Mouse (Mus musculus): Measurements from ENCODE around the gene Anp32a. TPM values are rescaled to one million over a fixed set of nuclear protein-coding genes. Genes with fewer than 3 reads are reported as not detected.

Gene Anp32a
- polyA plus RNA-seq, 1 experiment, result 58.2 TPM

DNA sequence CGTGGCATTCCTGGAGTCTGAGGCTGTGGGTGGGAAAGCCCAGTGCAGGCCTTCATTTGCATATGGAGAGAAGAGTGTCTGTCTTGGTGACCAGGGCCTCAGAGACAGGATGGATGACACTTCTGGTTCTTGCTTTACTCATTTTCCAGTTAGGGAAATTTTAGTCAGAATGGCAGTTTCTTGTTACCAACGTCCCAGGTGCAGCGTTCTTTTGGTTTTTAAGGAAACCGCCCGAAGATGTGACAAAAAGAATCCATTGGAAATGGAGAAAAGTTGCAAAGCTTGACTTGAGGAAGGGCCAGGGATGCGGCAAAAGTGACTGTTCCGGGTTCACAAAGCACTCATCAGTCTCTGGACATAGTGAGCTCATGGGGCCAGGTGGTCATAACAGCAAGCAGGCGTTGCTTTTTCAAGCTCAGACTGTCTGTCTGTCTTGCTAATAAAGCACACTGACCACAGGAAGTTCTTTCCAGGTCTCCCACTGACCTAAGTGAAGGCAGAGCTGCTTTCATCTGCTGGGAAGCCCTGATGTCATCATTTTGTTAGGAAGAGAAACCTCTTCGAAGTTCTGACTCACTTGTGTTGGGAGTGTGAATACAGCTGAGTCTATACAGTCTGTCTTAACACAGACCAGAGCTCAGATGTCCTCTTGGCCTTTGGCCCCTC is 31.6 kb downstream of the Anp32a start:
- TF ChIP-seq POLR2A (IDR thresholded peaks at IDR 0.05; ENCODE audit: borderline replicate concordance, extremely low read depth, low read depth, low read length) (no peak), CTCF (IDR thresholded peaks at IDR 0.05; ENCODE audit: insufficient read depth, low read length) (no peak)
- no peak overlapping the region for H3K4me3 ChIP-seq (replicated peaks; ENCODE audit: extremely low read depth, low read depth, low read length)
- DNase-seq, result peak; percentile 13
- H3K4me1 ChIP-seq (ENCODE audit: control insufficient read depth, insufficient read depth, low read length), result peaks cover 51% of the 10 kb centered on the region
- WGBS, result 72% methylated on average over 9 of the region's 9 CpGs

DNA sequence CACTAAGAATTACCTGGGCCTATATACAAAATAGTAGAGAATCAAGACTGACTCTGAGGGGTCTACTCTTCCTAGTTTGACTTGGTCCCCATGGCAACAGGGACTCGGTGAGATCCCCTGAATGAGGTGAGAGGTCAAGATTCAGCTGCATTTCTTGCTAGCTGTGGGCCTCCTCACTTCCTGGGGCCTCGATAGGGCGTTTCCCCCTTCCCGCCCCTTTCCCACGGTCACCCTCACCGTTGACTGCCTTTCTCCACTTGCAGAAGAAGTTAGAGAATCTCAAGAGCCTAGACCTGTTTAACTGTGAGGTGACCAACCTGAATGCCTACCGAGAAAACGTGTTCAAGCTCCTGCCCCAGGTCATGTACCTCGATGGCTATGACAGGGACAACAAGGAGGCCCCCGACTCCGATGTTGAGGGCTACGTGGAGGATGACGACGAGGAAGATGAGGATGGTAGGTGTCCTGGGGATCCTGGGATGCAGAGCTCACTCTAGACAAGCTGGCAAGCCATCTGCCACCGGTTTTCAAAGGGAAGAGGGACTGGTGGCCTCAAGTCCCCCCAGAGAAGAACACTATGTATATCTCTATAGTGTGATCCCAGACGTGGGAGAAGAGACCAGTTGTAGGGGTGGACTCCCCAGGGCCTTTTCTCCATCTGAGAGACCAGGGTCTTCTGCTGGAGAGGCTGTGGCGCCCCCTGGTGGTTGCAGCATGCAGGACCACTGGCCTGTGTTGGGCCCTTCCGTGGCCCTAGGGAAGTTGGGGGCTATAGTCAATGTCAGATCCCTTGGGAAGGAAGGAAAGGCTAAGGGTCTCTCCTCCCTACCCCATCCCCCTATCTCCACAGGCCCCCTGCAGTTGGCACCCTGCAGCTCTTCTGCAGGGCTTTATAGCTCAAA is 32.4 kb downstream of the Anp32a start:
- peak; percentile 79 for DNase-seq
- H3K4me1 ChIP-seq (ENCODE audit: control insufficient read depth, insufficient read depth, low read length), result peaks cover 44% of the 10 kb centered on the region
- TF ChIP-seq CTCF (IDR thresholded peaks at IDR 0.05; ENCODE audit: insufficient read depth, low read length) (peak; percentile 57), POLR2A (IDR thresholded peaks at IDR 0.05; ENCODE audit: borderline replicate concordance, extremely low read depth, low read depth, low read length) (no peak)
- WGBS, result 47% methylated on average over 18 of the region's 18 CpGs
- no peak overlapping the region for H3K4me3 ChIP-seq (replicated peaks; ENCODE audit: extremely low read depth, low read depth, low read length)

DNA sequence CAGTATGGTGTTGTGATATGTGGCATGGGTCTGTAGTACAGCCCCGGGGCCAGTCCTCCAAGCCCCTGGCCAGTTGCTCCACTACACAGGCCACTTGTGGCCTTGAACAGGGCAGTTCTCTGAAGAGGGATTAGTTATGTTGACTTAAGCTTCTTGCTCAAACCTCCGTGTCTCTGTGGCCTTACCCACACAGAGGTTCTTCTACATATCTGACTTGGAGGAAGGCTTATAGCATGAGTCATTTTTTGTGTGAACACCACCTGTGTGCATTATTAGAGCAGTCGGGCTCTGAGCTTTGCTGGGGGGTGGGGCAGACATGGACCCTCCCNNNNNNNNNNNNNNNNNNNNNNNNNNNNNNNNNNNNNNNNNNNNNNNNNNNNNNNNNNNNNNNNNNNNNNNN is 33.2 kb downstream of the Anp32a start:
- Histone ChIP-seq H3K4me1 (ENCODE audit: control insufficient read depth, insufficient read depth, low read length) (peaks cover 36% of the 10 kb centered on the region), H3K4me3 (replicated peaks; ENCODE audit: extremely low read depth, low read depth, low read length) (no peak overlapping the region)
- TF ChIP-seq CTCF (IDR thresholded peaks at IDR 0.05; ENCODE audit: insufficient read depth, low read length) (no peak), POLR2A (IDR thresholded peaks at IDR 0.05; ENCODE audit: borderline replicate concordance, extremely low read depth, low read depth, low read length) (no peak)
- DNase-seq, result peak; percentile 60
- WGBS, result 45% methylated on average over 3 of the region's 3 CpGs

DNA sequence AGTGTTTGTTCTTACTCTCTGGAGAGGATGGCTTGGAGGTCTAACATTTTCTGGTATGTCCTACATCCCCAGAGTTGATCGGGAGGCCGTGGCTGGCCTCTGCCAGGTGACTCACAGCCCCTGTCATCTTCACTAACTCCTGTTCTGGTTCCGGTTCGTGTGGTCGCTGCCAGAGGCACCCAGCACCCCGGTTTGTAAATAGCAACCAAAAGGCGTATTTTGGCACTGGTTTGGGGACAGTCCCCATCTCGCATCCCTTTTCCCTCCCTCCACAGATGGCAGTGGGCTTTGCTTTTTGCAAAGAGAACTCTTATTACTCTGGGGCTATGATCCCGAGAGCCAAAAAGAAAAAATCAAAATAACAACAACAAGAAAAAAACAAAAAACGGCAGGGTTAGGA is 36.8 kb downstream of the Anp32a start:
- H3K4me3 ChIP-seq (replicated peaks; ENCODE audit: extremely low read depth, low read depth, low read length), result no peak overlapping the region
- DNase-seq, result no peak
- 89% methylated on average over 10 of the region's 10 CpGs for WGBS
- H3K4me1 ChIP-seq (ENCODE audit: control insufficient read depth, insufficient read depth, low read length), result peaks cover 35% of the 10 kb centered on the region
- no peak for TF ChIP-seq CTCF (IDR thresholded peaks at IDR 0.05; ENCODE audit: insufficient read depth, low read length)
- no peak for TF ChIP-seq POLR2A (IDR thresholded peaks at IDR 0.05; ENCODE audit: borderline replicate concordance, extremely low read depth, low read depth, low read length)

DNA sequence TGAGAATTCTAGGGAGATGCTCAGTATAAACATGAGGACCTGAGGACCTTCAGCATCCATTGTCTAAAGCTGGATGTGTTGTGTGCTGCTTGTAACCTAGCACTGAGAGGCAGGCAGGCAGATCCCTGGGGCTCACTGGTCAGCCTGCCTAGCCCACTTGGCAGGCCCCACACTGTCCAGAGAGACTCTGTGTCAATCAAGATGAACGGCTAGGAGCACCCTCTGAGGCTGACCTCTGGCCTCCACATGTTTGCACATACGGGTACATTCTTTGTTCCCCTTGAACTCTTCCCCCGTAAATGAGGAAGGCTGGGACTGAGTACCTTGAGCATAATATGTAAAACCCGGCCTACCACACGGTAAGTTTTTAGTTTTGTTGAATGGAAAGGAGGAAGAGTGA is 39.3 kb downstream of the Anp32a start:
- Histone ChIP-seq H3K4me3 (replicated peaks; ENCODE audit: extremely low read depth, low read depth, low read length) (no peak overlapping the region), H3K4me1 (ENCODE audit: control insufficient read depth, insufficient read depth, low read length) (peaks cover 19% of the 10 kb centered on the region)
- 50% methylated on average over 5 of the region's 5 CpGs for WGBS
- TF ChIP-seq POLR2A (IDR thresholded peaks at IDR 0.05; ENCODE audit: borderline replicate concordance, extremely low read depth, low read depth, low read length) (no peak), CTCF (IDR thresholded peaks at IDR 0.05; ENCODE audit: insufficient read depth, low read length) (no peak)
- DNase-seq, result no peak

DNA sequence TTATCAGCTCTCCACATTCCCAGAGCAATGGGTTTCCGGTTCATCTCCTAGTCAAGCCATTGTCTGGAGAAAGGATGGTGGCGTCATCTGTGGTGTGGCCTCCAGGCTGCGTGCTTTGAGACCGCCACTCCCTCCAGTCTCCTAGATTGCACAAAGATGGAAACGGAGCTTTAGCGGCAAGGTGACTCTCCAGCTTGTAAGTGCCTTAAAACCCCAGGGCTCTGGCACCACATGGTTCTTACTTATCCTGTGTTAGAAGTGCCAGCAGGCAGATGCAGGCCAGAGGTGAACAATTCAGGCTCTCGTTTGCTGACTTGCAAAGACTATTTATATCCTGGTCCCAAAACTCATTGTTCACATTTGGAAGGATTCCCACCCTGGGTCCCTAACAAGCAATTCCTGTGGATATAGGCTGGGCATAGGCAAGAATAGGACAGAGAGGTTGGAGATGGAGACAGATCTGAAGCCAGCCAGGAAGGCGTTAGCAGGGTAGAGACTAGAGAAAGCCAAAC is 40.4 kb downstream of the Anp32a start:
- peak; percentile 23 for DNase-seq
- 28% methylated on average over 8 of the region's 8 CpGs for WGBS
- TF ChIP-seq POLR2A (IDR thresholded peaks at IDR 0.05; ENCODE audit: borderline replicate concordance, extremely low read depth, low read depth, low read length) (no peak), CTCF (IDR thresholded peaks at IDR 0.05; ENCODE audit: insufficient read depth, low read length) (no peak)
- peaks cover 14% of the 10 kb centered on the region for H3K4me1 ChIP-seq (ENCODE audit: control insufficient read depth, insufficient read depth, low read length)
- no peak overlapping the region for H3K4me3 ChIP-seq (replicated peaks; ENCODE audit: extremely low read depth, low read depth, low read length)

DNA sequence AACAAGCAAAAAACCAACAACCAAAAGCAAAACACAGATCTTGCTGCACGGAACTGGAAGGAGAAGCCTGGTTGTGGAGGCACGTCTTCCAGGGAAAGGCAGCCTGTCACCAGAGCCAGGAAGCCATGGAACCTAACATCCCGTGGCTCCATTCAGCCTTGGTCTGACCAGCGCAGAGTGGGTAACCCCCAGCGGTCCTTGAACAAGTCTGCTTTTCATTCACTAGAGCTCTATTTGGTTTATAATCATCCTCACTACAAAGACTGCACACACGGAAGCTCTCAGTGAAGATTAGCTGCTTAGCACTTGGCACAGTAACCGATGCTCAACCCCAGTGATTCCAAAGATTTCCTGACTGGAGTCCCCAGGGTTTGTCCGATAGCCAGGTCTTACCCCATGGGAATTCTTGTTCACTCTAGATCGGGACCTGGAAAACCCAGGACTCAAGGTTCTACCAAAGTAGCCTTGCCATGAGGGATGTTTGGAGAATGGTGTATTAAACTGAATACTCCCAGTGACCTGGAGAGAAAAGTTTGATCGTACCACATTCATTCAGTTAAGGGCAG is 41.5 kb downstream of the Anp32a start:
- Histone ChIP-seq H3K4me3 (replicated peaks; ENCODE audit: extremely low read depth, low read depth, low read length) (no peak overlapping the region), H3K4me1 (ENCODE audit: control insufficient read depth, insufficient read depth, low read length) (peaks cover 14% of the 10 kb centered on the region)
- no peak for TF ChIP-seq CTCF (IDR thresholded peaks at IDR 0.05; ENCODE audit: insufficient read depth, low read length)
- TF ChIP-seq POLR2A (IDR thresholded peaks at IDR 0.05; ENCODE audit: borderline replicate concordance, extremely low read depth, low read depth, low read length), result no peak
- no peak for DNase-seq
- 51% methylated on average over 10 of the region's 10 CpGs for WGBS

DNA sequence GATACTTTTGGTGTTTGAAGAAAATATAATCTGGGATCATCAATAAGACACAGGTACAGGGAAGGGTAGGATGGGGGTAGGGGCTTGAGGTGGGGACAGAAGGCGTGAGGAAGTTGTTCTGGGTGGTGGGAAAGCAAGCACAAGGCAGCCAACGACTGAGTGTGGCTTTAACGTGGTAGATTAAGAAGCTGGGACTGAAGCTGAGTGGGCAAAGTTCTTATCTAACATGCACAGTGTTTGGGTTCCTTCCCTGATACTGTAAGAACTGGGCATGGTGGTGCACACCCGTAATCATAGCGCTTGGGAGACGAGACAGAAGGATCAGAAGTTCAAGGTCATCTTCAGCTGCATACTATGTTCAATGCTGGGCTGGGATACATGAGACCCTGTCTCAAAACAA is 44.0 kb downstream of the Anp32a start:
- no peak overlapping the region for H3K4me3 ChIP-seq (replicated peaks; ENCODE audit: extremely low read depth, low read depth, low read length)
- TF ChIP-seq CTCF (IDR thresholded peaks at IDR 0.05; ENCODE audit: insufficient read depth, low read length), result no peak
- TF ChIP-seq POLR2A (IDR thresholded peaks at IDR 0.05; ENCODE audit: borderline replicate concordance, extremely low read depth, low read depth, low read length), result no peak
- H3K4me1 ChIP-seq (ENCODE audit: control insufficient read depth, insufficient read depth, low read length), result peaks cover 14% of the 10 kb centered on the region
- DNase-seq, result no peak
- 81% methylated on average over 6 of the region's 6 CpGs for WGBS

DNA sequence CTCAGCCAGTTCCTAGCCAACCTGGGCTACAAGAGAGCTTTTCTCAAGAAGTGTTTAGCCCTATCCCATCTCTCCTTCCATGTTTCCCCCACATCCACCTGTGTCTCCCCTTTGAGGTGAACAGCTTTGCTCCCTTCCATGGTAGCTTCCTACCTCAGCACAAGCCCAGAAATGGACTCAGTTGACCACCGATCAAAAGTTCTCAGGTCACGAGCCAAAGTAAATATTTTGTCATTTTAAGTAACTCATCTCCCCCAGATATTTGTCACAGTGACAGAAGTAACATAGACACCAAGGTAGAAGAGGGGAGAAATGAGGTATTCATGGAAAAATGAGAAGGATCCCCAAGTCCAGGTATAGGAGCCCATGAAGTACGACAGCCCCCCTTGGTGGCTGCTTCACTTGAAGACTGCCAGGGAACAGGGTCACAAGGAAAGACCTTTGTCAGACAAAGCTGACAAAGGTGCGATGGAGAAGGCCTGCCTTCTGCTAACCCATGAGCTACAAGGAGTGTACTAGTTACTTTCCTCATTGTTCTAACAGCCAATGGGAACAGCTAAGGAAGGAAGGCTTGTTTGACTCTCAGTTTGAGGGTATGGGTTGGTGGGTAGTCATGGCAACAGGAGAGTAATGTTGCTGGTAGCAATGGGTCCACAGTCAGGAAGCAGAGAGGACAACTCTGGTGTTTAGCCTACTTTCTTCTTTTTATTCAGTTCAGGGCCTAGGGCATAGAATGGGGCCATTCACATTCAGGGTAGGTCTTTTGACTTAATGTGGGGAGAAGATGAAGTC is 44.8 kb downstream of the Anp32a start:
- H3K4me3 ChIP-seq (replicated peaks; ENCODE audit: extremely low read depth, low read depth, low read length), result no peak overlapping the region
- TF ChIP-seq CTCF (IDR thresholded peaks at IDR 0.05; ENCODE audit: insufficient read depth, low read length) (no peak), POLR2A (IDR thresholded peaks at IDR 0.05; ENCODE audit: borderline replicate concordance, extremely low read depth, low read depth, low read length) (no peak)
- no peak for DNase-seq
- peaks cover 11% of the 10 kb centered on the region for H3K4me1 ChIP-seq (ENCODE audit: control insufficient read depth, insufficient read depth, low read length)
- 91% methylated on average over 4 of the region's 4 CpGs for WGBS
